Mouse (Mus musculus) embryonic facial prominence, embryonic 10.5 days (tissue): ENCODE measurements around the gene Stab1. TPM values are rescaled to one million over a fixed set of nuclear protein-coding genes. Genes with fewer than 3 reads are reported as not detected.

Experiments used
- DNase-seq: peaks from one replicate; pipeline ENCODE4 v3.0.0-alpha.2; 2017; ENCODE audit warnings: low spot score
- H3K27ac ChIP-seq: fragments of 300-500 bp; sonication (generic); replicated peaks from 2 replicates; pipeline ENCODE4 v1.5.1; 2016; ENCODE audit warnings: mild to moderate bottlenecking
- H3K27me3 ChIP-seq: fragments of 300-500 bp; sonication (generic); replicated peaks from 2 replicates; pipeline ENCODE4 v1.6.1; 2016; ENCODE audit warnings: low read depth, mild to moderate bottlenecking; ENCODE audit not compliant: poor library complexity, severe bottlenecking
- H3K36me3 ChIP-seq: fragments of 300-500 bp; sonication (generic); replicated peaks from 2 replicates; pipeline ENCODE4 v1.6.1; 2016; ENCODE audit warnings: mild to moderate bottlenecking, moderate library complexity
- H3K4me1 ChIP-seq: fragments of 300-500 bp; sonication (generic); 2 replicates; pipeline ENCODE4 v1.6.1; 2016
- H3K4me3 ChIP-seq: fragments of 300-500 bp; sonication (generic); 2 replicates; pipeline ENCODE4 v1.5.1; 2016; ENCODE audit warnings: mild to moderate bottlenecking, moderate library complexity
- H3K9me3 ChIP-seq: fragments of 300-500 bp; sonication (generic); 2 replicates; pipeline ENCODE4 v1.6.1; 2016; ENCODE audit warnings: mild to moderate bottlenecking
- WGBS: fragments of 180-500 bp; shearing (Covaris S2); methylation state at CpG from one replicate; pipeline ENCODE4 v1.1.7; 2016; 5-methylcytosine and 5-hydroxymethylcytosine counted together
- polyA plus RNA-seq: library from polyadenylated mRNA; unstranded; fragments of >200 nt; fragmentation: Nextera tagmentation; extraction: Ambion mirVana; gene quantifications from 2 replicates; pipeline ENCODE4 v1.2.1, GENCODE M21; 2016

Stab1 gene
- polyA plus RNA-seq, 1 experiment from 2014 or later, result 22.3 TPM

DNA sequence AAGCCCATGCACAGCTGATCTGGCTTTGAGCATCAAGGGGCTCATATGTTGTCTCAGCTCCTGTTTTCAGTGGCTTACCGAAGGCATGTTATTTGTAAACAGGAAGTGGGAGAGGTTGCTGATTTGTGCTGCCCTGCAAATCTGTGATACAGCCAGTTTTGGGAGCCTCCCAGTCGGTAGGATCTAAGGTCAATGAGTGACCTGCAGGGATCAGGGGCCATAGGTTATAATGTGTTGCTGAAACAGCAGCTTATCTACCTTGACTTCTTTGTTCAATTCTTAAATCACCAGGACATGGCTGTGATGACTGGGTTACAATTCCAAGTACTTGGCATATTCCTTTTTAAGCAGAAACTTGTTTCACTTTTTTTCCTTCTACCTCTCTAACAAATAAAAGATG lies 52.9 kb downstream of the Stab1 start:
- WGBS, result 70% methylated on average over 2 of the region's 2 CpGs
- H3K27ac ChIP-seq, result no peak overlapping the region
- no peak for DNase-seq
- no peaks in the 10 kb centered on the region for H3K9me3 ChIP-seq
- peaks cover 96% of the 10 kb centered on the region for H3K36me3 ChIP-seq
- no peaks in the 10 kb centered on the region for H3K27me3 ChIP-seq
- H3K4me1 ChIP-seq, result no peaks in the 10 kb centered on the region
- no peak overlapping the region for H3K4me3 ChIP-seq

DNA sequence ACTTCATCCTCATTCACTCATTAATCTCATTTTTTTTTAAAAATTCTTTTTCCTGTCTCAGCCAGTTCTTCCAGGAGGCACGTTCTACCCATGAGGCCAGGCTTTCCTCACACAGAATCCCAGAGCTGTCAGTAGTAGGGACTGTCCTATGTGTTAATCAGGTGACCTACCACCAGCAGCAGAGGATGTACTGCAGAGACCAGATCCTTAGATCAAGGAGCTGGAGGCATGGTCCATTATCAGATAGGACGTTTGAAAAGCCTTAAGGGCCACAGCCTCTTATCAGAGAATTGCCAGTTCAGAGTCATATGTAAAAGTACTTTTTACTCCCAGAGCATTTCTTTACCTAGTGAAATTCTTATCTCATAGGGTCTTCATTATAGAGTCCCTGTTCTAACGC lies 54.4 kb downstream of the Stab1 start:
- peaks cover 99% of the 10 kb centered on the region for H3K36me3 ChIP-seq
- no peaks in the 10 kb centered on the region for H3K4me1 ChIP-seq
- WGBS, result 87% methylated on average over 3 of the region's 3 CpGs
- no peak for DNase-seq
- no peaks in the 10 kb centered on the region for H3K27me3 ChIP-seq
- H3K4me3 ChIP-seq, result no peak overlapping the region
- no peaks in the 10 kb centered on the region for H3K9me3 ChIP-seq
- no peak overlapping the region for H3K27ac ChIP-seq

- no peak overlapping the region for H3K4me3 ChIP-seq
- 88% methylated on average over 5 of the region's 5 CpGs for WGBS
- peaks cover 100% of the 10 kb centered on the region for H3K36me3 ChIP-seq
- no peaks in the 10 kb centered on the region for H3K9me3 ChIP-seq
- H3K27me3 ChIP-seq, result no peaks in the 10 kb centered on the region
- H3K27ac ChIP-seq, result no peak overlapping the region
- no peaks in the 10 kb centered on the region for H3K4me1 ChIP-seq
- DNase-seq, result no peak
These were observed 56.3 kb downstream of the Stab1 start for GRCm38 (mm10) chr14:31112187-31112586.

DNA sequence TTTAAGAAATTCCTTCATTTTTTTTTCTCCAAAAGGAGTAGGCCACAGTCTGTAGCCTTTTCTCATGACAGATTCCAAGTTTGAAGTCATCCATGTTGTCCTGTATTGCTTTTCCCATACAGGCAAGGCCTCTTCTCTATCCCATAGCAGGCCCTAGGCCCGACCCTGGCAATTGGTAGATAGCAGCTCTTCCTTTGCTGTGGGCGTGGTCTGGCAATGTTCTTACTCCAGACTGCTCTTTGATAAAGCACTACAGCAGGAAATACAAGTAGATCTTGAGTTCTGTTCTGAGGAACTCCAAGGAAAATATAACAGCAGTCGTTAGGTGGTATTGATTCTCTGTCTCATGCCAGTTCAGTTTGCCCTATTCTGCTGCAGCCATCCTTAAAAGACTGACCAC lies 57.8 kb downstream of the Stab1 start:
- H3K4me3 ChIP-seq, result no peak overlapping the region
- 88% methylated on average over 3 of the region's 3 CpGs for WGBS
- H3K27ac ChIP-seq, result no peak overlapping the region
- H3K9me3 ChIP-seq, result no peaks in the 10 kb centered on the region
- no peaks in the 10 kb centered on the region for H3K27me3 ChIP-seq
- H3K4me1 ChIP-seq, result no peaks in the 10 kb centered on the region
- DNase-seq, result no peak
- peaks cover 100% of the 10 kb centered on the region for H3K36me3 ChIP-seq

- WGBS, result 91% methylated on average over 2 of the region's 2 CpGs
- DNase-seq, result no peak
- Histone ChIP-seq H3K27ac (no peak overlapping the region), H3K4me1 (no peaks in the 10 kb centered on the region), H3K4me3 (no peak overlapping the region), H3K9me3 (no peaks in the 10 kb centered on the region), H3K36me3 (peaks cover 97% of the 10 kb centered on the region), H3K27me3 (no peaks in the 10 kb centered on the region)
These were observed 63.3 kb downstream of the Stab1 start for GRCm38 (mm10) chr14:31105156-31105555.

GRCm38 (mm10) chr14:31089918-31090317 lies 78.5 kb downstream of the Stab1 start:
- H3K27ac ChIP-seq, result no peak overlapping the region
- H3K27me3 ChIP-seq, result no peaks in the 10 kb centered on the region
- H3K4me1 ChIP-seq, result no peaks in the 10 kb centered on the region
- H3K9me3 ChIP-seq, result no peaks in the 10 kb centered on the region
- H3K4me3 ChIP-seq, result no peak overlapping the region
- no peak for DNase-seq
- peaks cover 100% of the 10 kb centered on the region for H3K36me3 ChIP-seq
- 94% methylated on average over 1 of the region's 1 CpGs for WGBS

Other genes with a start within 250 kb of the Stab1 start
- gene Itih3, start 244.9 kb downstream of the Stab1 start, polyA plus RNA-seq, result 0.36 TPM in 1 of 2 replicates, not detected in the other
- not detected in 2 replicates for gene Itih1, start 225.4 kb downstream of the Stab1 start, polyA plus RNA-seq
- 20.2 and 22.1 TPM in 2 replicates for gene Nek4, start 217.3 kb downstream of the Stab1 start, polyA plus RNA-seq
- 37.0 and 40.2 TPM in 2 replicates for gene Glt8d1, start 167.2 kb downstream of the Stab1 start, polyA plus RNA-seq
- 255 and 262 TPM in 2 replicates for gene Spcs1, start 167.0 kb downstream of the Stab1 start, polyA plus RNA-seq
- 153 and 163 TPM in 2 replicates for gene Pbrm1, start 149.5 kb downstream of the Stab1 start, polyA plus RNA-seq
- 149 and 151 TPM in 2 replicates for gene Gnl3, start 149.5 kb downstream of the Stab1 start, polyA plus RNA-seq
- gene Smim4, start 39.7 kb downstream of the Stab1 start, polyA plus RNA-seq, result 62.3 and 63.3 TPM in 2 replicates
- 589 and 605 TPM in 2 replicates for gene Nt5dc2, start 37.6 kb downstream of the Stab1 start, polyA plus RNA-seq
- 3.0 and 6.2 TPM in 2 replicates for gene Tnnc1, start 39.7 kb upstream of the Stab1 start, polyA plus RNA-seq
- gene Nisch, start 48.3 kb upstream of the Stab1 start, polyA plus RNA-seq, result 476 and 493 TPM in 2 replicates
- 0.76 and 0.79 TPM in 2 replicates for gene Sema3g, start 49.2 kb upstream of the Stab1 start, polyA plus RNA-seq
- gene Phf7, start 82.7 kb upstream of the Stab1 start, polyA plus RNA-seq, result 12.0 and 12.8 TPM in 2 replicates
- gene Bap1, start 82.8 kb upstream of the Stab1 start, polyA plus RNA-seq, result 139 and 144 TPM in 2 replicates
- gene Dnah1, start 155.3 kb upstream of the Stab1 start, polyA plus RNA-seq, result 4.7 and 5.0 TPM in 2 replicates
- 28.3 TPM in 2 replicates for gene Capn7, start 168.0 kb upstream of the Stab1 start, polyA plus RNA-seq